Mouse (Mus musculus) small intestine, adult 2 months (tissue): ENCODE data around the gene Hist1h3e.
"Not testable (repeated sequence)": the region's sequence is repeated elsewhere in the genome, so short reads cannot be mapped to it uniquely, and the experiment has no call there.

Source experiments
- CTCF ChIP-seq: fragments of 200-500 bp; IDR thresholded peaks from 2 replicates; pipeline ENCODE4 v1.5.1; 2012; ENCODE audit warnings: low read depth, mild to moderate bottlenecking, control low read depth, inconsistent platforms, low read length, moderate library complexity, mixed read lengths; ENCODE audit not compliant: insufficient replicate concordance, insufficient read length; ENCODE audit errors: extremely low read depth
- POLR2A ChIP-seq: fragments of 200-500 bp; IDR thresholded peaks from 2 replicates; pipeline ENCODE4 v1.6.1; 2012; ENCODE audit warnings: low read depth, mild to moderate bottlenecking, control low read depth, inconsistent platforms, low read length, moderate library complexity

GRCm38 (mm10) chr13:23570261-23571021 lies 8.3 kb upstream of the Hist1h3e start:
- not testable (repeated sequence) for TF ChIP-seq CTCF, POLR2A
